Mouse (Mus musculus): ENCODE results near the gene Cd70. TPM values are rescaled to one million over a fixed set of nuclear protein-coding genes. Genes with fewer than 3 reads are reported as not detected.
"Not testable (repeated sequence)": the region's sequence is repeated elsewhere in the genome, so short reads cannot be mapped to it uniquely, and the experiment has no call there.

Gene Cd70
- polyA plus RNA-seq, 1 experiment from 2014 or later: not detected

DNA sequence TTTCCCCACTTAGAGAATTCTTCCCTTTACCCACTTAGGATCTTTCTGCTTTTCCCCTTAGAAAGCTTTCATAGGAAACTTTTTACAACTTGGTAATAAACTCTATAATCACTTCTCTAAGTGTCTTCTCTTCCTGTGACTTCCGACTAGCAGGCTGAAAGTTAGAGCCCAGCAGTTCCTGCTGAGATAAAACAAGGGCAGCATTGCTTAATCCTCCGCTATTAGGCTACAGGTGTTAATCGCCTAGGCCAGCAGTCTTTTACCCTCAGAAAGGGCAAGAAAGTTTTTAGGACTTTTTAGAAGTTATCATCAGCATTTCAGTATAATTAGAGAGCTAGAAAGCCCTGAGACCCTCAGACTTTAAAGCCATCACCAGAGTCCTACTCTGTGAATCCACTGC lies 15.6 kb downstream of the Cd70 start:
- not testable (repeated sequence) for H3K4me1 ChIP-seq; H3K27me3 ChIP-seq (replicated peaks); H3K27ac ChIP-seq (replicated peaks); H3K4me2 ChIP-seq; H3K36me3 ChIP-seq; ATAC-seq (ENCODE audit: extremely low read depth, insufficient number of reproducible peaks, low FRiP score, low TSS enrichment); H3K9ac ChIP-seq; H3K9me3 ChIP-seq; H3K4me3 ChIP-seq
- WGBS: 7% methylated on average over 3 of the region's 3 CpGs

DNA sequence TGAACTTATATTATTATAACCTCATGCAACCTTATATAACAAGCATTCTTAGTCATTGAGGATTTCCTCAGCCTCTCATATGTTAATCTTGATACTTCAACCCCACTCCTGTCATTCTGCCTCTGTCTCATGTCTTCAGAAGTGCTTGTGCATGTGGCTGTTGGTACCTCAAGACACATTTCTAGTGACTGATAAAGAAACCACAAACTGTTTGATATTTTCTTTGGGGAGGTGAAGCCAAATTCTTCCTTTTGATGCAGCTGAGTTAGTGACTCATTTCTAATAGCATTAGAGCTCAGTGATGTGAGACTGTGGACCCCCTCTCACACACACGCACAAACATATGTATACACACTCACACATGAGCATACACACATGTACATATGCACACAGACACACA lies 17.8 kb downstream of the Cd70 start:
- Histone ChIP-seq H3K27me3 (replicated peaks) (no peaks in the 10 kb centered on the region), H3K9ac (no peak overlapping the region), H3K4me1 (no peaks in the 10 kb centered on the region), H3K27ac (replicated peaks) (no peak overlapping the region), H3K4me2 (no peak overlapping the region), H3K4me3 (no peak overlapping the region), H3K9me3 (no peaks in the 10 kb centered on the region), H3K36me3 (no peaks in the 10 kb centered on the region)
- no peak for ATAC-seq (ENCODE audit: extremely low read depth, insufficient number of reproducible peaks, low FRiP score, low TSS enrichment)
- whole genome bisulfite sequencing: 61% methylated on average over 1 of the region's 1 CpGs

DNA sequence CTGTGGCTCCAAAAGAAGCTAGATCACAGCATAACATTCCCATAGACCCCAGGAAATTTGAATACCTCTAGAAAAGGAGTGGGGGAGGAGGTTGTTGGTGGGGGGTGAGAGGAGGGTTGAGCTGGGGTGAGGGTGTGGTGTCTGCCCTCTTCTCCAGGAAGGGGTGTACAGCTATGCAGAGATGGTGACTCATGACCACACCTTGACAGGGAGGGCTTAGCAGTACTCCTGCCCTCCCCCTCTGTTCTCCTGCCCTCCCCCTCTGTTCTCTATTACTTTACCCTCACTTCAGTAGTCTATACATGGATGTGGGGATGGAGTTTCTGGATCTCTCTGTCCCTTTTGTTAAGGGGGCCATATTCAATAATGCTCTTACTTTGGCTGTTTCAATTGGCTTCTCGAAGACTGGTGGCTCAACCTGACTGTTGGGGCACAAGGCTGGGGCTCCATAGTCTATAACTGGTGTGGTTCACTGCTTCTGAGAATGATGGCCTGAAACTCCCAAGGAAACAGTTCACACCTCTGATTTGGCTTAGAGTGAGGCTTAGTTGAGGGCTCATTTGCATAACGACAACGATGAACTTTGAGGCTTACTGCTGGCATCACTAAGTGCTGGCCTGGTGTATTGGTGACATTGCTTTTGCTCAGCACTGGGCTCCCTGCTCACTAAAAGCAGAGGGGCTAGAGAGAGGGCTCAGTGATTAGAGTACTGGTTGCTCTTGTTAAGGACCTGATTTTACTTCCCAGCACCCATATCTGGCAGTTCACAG lies 23.5 kb downstream of the Cd70 start:
- Histone ChIP-seq H3K4me1 (no peaks in the 10 kb centered on the region), H3K9ac (no peak overlapping the region), H3K36me3 (no peaks in the 10 kb centered on the region), H3K27ac (replicated peaks) (no peak overlapping the region), H3K27me3 (replicated peaks) (no peaks in the 10 kb centered on the region), H3K4me2 (no peak overlapping the region), H3K4me3 (no peak overlapping the region), H3K9me3 (no peaks in the 10 kb centered on the region)
- WGBS: 49% methylated on average over 3 of the region's 3 CpGs
- no peak for ATAC-seq (ENCODE audit: extremely low read depth, insufficient number of reproducible peaks, low FRiP score, low TSS enrichment)

DNA sequence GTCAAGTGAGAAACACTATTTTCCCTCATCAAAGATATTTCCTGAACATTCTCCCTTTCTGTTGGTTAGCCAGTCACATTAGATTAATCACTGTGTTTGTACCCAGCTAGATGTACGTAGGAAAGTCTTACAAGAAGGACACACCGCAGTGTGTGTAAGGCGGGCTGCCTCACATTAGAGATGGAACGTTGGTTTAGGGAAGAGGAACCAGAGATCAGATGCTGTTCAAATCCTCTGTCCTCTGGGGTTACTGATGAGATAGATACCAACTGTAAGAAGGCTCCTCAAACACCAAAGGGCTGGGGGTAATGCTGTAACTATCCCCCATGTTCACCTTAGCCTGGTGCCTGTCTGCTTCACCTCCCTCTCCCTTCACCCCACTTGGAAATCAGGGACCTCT lies 24.8 kb downstream of the Cd70 start:
- H3K36me3 ChIP-seq: no peaks in the 10 kb centered on the region
- no peak overlapping the region for H3K4me3 ChIP-seq
- no peak overlapping the region for H3K4me2 ChIP-seq
- ATAC-seq (ENCODE audit: extremely low read depth, insufficient number of reproducible peaks, low FRiP score, low TSS enrichment): no peak
- H3K27ac ChIP-seq (replicated peaks): no peak overlapping the region
- no peaks in the 10 kb centered on the region for H3K9me3 ChIP-seq
- no peak overlapping the region for H3K9ac ChIP-seq
- H3K4me1 ChIP-seq: no peaks in the 10 kb centered on the region
- 74% methylated on average over 4 of the region's 4 CpGs for WGBS
- no peaks in the 10 kb centered on the region for H3K27me3 ChIP-seq (replicated peaks)

DNA sequence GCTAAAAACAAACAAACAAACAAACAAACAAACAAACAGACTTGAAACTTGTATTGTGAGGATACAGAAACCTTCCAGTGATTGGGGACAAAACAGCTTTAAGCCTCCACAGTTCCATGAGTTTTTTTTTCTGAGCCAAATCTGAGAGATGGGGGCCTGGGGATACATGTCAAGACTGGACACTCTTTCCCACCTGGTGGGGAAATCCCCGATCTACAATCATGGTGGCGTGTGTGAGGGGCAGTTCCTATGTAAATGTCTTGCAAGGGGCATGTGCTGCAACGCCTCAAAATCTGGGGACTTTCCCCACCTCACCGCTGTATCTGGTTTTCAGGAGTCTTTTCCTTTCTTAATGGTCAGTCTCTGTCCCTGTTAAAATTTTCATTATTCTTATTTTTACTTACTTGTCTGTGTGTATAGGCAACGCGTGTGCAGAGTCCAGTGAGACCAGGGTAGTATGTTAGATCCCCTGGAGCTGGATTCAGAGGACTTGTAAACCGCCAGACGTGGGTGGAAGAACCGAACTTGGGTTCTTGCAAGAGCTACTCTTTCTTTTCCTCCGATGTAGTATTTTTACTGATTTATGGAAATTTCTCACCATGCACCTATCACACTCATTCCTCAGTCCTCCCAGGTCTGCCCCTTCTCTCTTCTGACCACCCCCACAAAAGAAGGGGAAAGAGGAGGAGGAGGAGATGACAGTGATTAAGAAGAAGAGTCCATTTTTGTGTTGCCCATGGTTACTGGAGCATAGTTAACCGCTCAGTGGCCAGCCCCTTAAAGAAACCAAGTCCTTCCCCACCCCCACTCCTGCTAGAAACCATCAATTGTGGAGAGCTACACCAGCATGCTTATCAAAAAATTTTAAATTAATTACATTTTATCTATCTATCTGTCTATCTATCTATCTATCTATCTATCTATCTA lies 26.1 kb downstream of the Cd70 start:
- H3K36me3 ChIP-seq: no peaks in the 10 kb centered on the region
- H3K4me2 ChIP-seq: no peak overlapping the region
- no peaks in the 10 kb centered on the region for H3K27me3 ChIP-seq (replicated peaks)
- ATAC-seq (ENCODE audit: extremely low read depth, insufficient number of reproducible peaks, low FRiP score, low TSS enrichment): no peak
- no peak overlapping the region for H3K9ac ChIP-seq
- no peak overlapping the region for H3K4me3 ChIP-seq
- no peak overlapping the region for H3K27ac ChIP-seq (replicated peaks)
- H3K9me3 ChIP-seq: no peaks in the 10 kb centered on the region
- peaks cover 5% of the 10 kb centered on the region for H3K4me1 ChIP-seq
- WGBS: 75% methylated on average over 11 of the region's 11 CpGs

DNA sequence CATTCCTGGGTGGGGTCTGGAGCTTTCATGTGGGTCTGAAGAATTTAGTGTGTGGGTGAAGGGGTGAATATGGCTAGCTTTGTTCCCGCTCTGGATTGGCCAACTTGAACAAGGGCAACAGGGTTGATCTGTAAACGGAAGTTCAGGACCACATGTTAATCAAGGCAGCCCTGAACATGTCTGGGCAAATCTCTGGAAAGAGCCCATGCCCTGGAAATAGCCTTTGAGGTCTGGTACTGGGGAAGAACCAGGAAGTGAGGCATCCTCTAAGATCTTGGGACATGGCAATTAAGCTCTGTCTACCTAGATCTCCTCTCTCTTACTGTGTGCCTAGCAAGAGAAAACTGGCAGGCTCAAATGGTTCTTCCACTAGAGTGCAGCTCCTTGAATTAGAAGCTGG lies 27.7 kb downstream of the Cd70 start:
- Histone ChIP-seq H3K9me3 (no peaks in the 10 kb centered on the region), H3K36me3 (no peaks in the 10 kb centered on the region), H3K4me3 (no peak overlapping the region), H3K9ac (no peak overlapping the region), H3K4me2 (no peak overlapping the region), H3K27ac (replicated peaks) (no peak overlapping the region), H3K4me1 (peaks cover 5% of the 10 kb centered on the region), H3K27me3 (replicated peaks) (0 out of 2 replicates have a peak, but pooled peaks cover 2% of the 10 kb centered on the region)
- 76% methylated on average over 2 of the region's 2 CpGs for WGBS
- no peak for ATAC-seq (ENCODE audit: extremely low read depth, insufficient number of reproducible peaks, low FRiP score, low TSS enrichment)

DNA sequence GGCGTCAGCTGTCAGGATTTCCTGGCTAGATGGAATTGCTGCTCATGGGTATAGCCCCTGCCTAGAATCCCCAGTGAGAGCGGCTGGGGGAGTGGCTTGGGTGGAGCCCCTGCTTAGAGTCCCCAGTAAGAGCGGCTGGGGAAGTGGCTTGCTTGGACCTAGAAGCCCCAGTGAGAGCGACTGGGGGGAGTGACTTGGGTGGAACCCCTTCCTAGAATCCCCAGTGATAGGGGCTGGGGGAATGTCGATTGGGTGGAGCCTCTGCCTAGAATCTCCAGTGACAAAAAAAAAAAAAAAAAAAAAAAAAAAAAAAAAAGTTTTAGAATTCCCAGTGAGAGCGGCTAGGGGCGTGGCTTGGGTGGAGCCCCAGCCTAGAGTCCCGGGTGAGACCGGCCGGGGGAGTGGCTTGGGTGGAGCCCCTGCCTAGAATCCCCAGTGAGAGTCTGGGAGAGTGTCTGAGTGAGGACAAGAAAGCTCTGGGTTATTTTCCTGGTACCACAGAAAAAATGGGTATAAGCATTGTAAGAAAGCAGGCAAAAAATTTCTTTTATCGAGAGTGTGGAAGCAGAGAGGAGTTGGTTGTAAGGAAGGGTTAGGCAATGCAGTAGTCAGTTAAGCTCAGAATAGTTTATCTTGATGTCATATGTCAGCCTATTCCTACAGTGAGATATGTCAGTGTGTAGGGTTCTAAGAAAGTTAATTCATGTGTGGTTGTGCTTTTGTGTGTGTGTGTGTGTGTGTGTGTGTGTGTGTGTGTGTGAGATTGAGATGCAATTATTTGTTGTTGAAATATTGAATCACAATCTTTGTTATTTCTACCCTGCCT lies 30.8 kb downstream of the Cd70 start:
- no peaks in the 10 kb centered on the region for H3K36me3 ChIP-seq
- H3K4me2 ChIP-seq: peak overlapping the region; percentile 47
- under 1% methylated on average over 11 of the region's 11 CpGs for WGBS
- H3K9ac ChIP-seq: no peak overlapping the region
- H3K9me3 ChIP-seq: no peaks in the 10 kb centered on the region
- no peak overlapping the region for H3K4me3 ChIP-seq
- H3K27ac ChIP-seq (replicated peaks): no peak overlapping the region
- ATAC-seq (ENCODE audit: extremely low read depth, insufficient number of reproducible peaks, low FRiP score, low TSS enrichment): peak; percentile 46; the same call in 1 of the 2 replicates
- H3K27me3 ChIP-seq (replicated peaks): peaks cover 5% of the 10 kb centered on the region; the same call in 1 of the 2 replicates
- H3K4me1 ChIP-seq: peaks cover 5% of the 10 kb centered on the region

DNA sequence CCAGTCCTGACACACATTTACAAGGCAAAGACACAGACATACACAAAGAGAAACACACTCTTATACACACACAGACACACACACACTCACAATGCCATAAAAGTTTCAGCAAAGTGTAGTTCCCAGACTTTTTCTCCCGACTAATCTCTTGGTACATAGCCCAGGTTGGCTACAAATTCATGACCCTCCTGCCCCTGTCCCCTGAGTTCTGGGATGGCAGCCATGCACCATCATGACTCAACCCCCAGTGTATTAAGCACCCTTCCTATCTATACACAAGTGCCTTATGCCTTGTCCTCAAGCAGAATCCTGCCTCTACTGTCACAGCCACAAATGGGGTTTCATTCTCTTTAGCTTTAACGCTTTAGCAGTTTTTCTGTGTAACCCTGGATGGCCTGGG lies 32.8 kb downstream of the Cd70 start:
- Histone ChIP-seq H3K9ac (no peak overlapping the region), H3K9me3 (no peaks in the 10 kb centered on the region), H3K4me2 (no peak overlapping the region), H3K4me1 (peaks cover 5% of the 10 kb centered on the region), H3K27me3 (replicated peaks) (peaks cover 5% of the 10 kb centered on the region; the same call in 1 of the 2 replicates), H3K36me3 (no peaks in the 10 kb centered on the region), H3K27ac (replicated peaks) (no peak overlapping the region), H3K4me3 (no peak overlapping the region)
- no peak for ATAC-seq (ENCODE audit: extremely low read depth, insufficient number of reproducible peaks, low FRiP score, low TSS enrichment)
- 68% methylated on average over 2 of the region's 2 CpGs for WGBS

DNA sequence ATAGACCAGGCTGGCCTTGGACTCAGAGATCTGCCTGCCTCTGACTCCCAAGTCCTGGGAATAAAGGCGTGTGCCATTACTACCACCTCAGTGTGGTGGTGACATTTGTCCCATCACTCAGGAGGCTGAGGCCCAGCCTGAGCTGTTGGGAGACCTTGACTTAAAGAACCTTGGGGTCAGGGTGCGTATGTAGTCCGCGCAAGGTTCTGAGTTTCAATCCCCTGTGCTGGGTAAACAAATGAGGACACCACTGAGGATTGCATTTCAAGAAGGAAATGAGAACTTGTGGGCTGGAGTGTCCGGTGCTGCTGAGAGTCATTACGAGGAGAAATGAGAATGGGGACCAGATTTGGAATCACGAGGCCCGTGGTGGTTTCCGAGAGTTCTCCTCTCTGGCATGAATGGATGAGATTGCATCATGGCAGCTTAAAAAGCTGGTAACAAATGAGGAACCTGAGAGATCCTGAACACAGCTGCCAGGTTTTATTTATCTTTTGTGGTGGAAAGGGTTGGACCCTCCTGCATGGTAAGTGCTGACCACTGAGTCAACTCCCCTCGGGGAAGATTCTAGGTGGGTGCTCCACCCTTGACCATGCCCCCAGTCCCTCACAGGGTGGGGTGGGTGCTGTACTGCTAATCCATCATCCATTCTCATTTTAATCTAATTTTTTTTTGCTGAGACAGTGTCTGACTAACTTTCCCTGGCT lies 36.7 kb downstream of the Cd70 start:
- ATAC-seq (ENCODE audit: extremely low read depth, insufficient number of reproducible peaks, low FRiP score, low TSS enrichment): no peak
- H3K4me1 ChIP-seq: no peaks in the 10 kb centered on the region
- H3K9ac ChIP-seq: no peak overlapping the region
- WGBS: 74% methylated on average over 10 of the region's 10 CpGs
- no peak overlapping the region for H3K4me2 ChIP-seq
- H3K9me3 ChIP-seq: no peaks in the 10 kb centered on the region
- peaks cover 5% of the 10 kb centered on the region; the same call in 1 of the 2 replicates for H3K27me3 ChIP-seq (replicated peaks)
- H3K36me3 ChIP-seq: no peaks in the 10 kb centered on the region
- H3K27ac ChIP-seq (replicated peaks): no peak overlapping the region
- H3K4me3 ChIP-seq: no peak overlapping the region

DNA sequence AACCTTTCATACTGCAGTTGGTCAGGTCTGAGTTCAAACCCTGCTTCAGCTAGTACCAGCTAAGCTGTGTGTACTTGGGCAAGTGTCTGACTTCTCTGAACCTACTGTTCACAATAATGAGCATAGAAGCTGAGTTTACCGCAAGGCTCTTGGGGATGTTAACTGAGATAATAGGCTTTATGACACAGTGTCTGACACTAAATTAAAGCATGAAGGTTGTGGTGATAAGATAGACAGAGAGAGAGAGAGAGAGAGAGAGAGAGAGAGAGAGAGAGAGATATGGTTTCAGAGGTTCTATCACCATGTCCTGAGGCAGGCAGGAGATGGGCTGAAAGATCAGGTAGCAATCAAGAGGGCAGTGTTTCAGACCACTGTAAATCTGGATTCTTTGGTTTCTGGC lies 39.6 kb downstream of the Cd70 start:
- H3K36me3 ChIP-seq: no peaks in the 10 kb centered on the region
- 0 out of 2 replicates have a peak, but pooled peaks cover 10% of the 10 kb centered on the region for H3K27me3 ChIP-seq (replicated peaks)
- no peaks in the 10 kb centered on the region for H3K9me3 ChIP-seq
- no peak for ATAC-seq (ENCODE audit: extremely low read depth, insufficient number of reproducible peaks, low FRiP score, low TSS enrichment)
- H3K4me2 ChIP-seq: no peak overlapping the region
- H3K4me3 ChIP-seq: no peak overlapping the region
- H3K4me1 ChIP-seq: peaks cover 16% of the 10 kb centered on the region
- H3K9ac ChIP-seq: no peak overlapping the region
- H3K27ac ChIP-seq (replicated peaks): no peak overlapping the region
- 70% methylated on average over 1 of the region's 1 CpGs for WGBS

Measured in heart, embryonic 13.5 days (tissue).